Mouse (Mus musculus): ENCODE data around the gene Abi3.

GRCm38 (mm10) chr11:95869442-95869841 lies 27.2 kb upstream of the Abi3 start:
- no peak for TF ChIP-seq POLR2A (IDR thresholded peaks at IDR 0.05; ENCODE audit: low read depth, low read length)
- no peak for TF ChIP-seq CTCF (IDR thresholded peaks at IDR 0.05; ENCODE audit: borderline replicate concordance, insufficient read depth, low read length)
